Mouse (Mus musculus) MEL-GATA-1-ER (cell line): Measurements from ENCODE around the gene Foxred2.

ENCODE experiments used
- DNase-seq: peaks from one replicate; pipeline ENCODE4 v3.0.0-alpha.2; 2012; ENCODE audit warnings: low read depth; ENCODE audit errors: extremely low read depth

Foxred2 gene

GRCm38 (mm10) chr15:77919441-77919840 lies 37.1 kb downstream of the Foxred2 start:
- DNase-seq: no peak

GRCm38 (mm10) chr15:77916851-77917544 lies 39.5 kb downstream of the Foxred2 start:
- peak; percentile 62 for DNase-seq

- no peak for DNase-seq
These were observed 41.2 kb downstream of the Foxred2 start for GRCm38 (mm10) chr15:77915287-77915686.

- no peak for DNase-seq
These were observed 42.0 kb downstream of the Foxred2 start for GRCm38 (mm10) chr15:77914507-77914906.

GRCm38 (mm10) chr15:77913054-77913453 lies 43.5 kb downstream of the Foxred2 start:
- DNase-seq: no peak

GRCm38 (mm10) chr15:77912585-77912984 lies 43.9 kb downstream of the Foxred2 start:
- no peak for DNase-seq

- DNase-seq: no peak
These were observed 44.5 kb downstream of the Foxred2 start for GRCm38 (mm10) chr15:77912048-77912447.

- no peak for DNase-seq
These were observed 45.5 kb downstream of the Foxred2 start for GRCm38 (mm10) chr15:77911065-77911464.

GRCm38 (mm10) chr15:77907646-77908518 lies 48.6 kb downstream of the Foxred2 start:
- DNase-seq: no peak

- DNase-seq: no peak
These were observed 50.0 kb downstream of the Foxred2 start for GRCm38 (mm10) chr15:77906545-77906944.

GRCm38 (mm10) chr15:77906081-77906480 lies 50.4 kb downstream of the Foxred2 start:
- DNase-seq: no peak

- DNase-seq: no peak
These were observed 51.1 kb downstream of the Foxred2 start for GRCm38 (mm10) chr15:77905275-77905970.

GRCm38 (mm10) chr15:77904363-77904892 lies 52.1 kb downstream of the Foxred2 start:
- DNase-seq: no peak

GRCm38 (mm10) chr15:77903176-77903575 lies 53.3 kb downstream of the Foxred2 start:
- DNase-seq: no peak

- DNase-seq: no peak
These were observed 61.6 kb downstream of the Foxred2 start for GRCm38 (mm10) chr15:77894926-77895325.

GRCm38 (mm10) chr15:77893292-77893691 lies 63.2 kb downstream of the Foxred2 start:
- no peak for DNase-seq

- DNase-seq: no peak
These were observed 64.1 kb downstream of the Foxred2 start for GRCm38 (mm10) chr15:77892420-77892819.

GRCm38 (mm10) chr15:77891766-77892165 lies 64.8 kb downstream of the Foxred2 start:
- DNase-seq: no peak
